11 mouse cellular contexts compared by ENCODE assay signal in genomic region chr4:152222111-152222510, GRCm38 (mm10). TPM values are rescaled to one million over a fixed set of nuclear protein-coding genes. Genes with fewer than 3 reads are reported as not detected.
A peak's percentile ranks its signal among the peaks of the same experiment; 100 is the strongest.
DNase-seq lines count a peak whose midpoint lies in the region; ATAC-seq and TF ChIP-seq lines count a peak whose summit lies in the region.
"Had no signal": no experiment of that assay in that cellular context is flagged by ENCODE, and none has a peak within 500 bp of the region (broad histone marks: within the 10 kb centered on the region; RNA-seq: fewer than 3 reads in every experiment).

No protein-coding gene starts in this region.

- H3K4me2 ChIP-seq in forebrain, postnatal 0 days (ENCODE audit: low read depth) = no peak overlapping the region
- H3K4me2 ChIP-seq in midbrain, embryonic 14.5 days (ENCODE audit: low read length) = no peak overlapping the region
- H3K4me2 ChIP-seq: embryonic facial prominence, embryonic 12.5 days had no signal

- peaks cover 13% of the 10 kb centered on the region for H3K36me3 ChIP-seq in forebrain, postnatal 0 days (ENCODE audit: insufficient read depth)
- peaks cover 17% of the 10 kb centered on the region for H3K36me3 ChIP-seq in midbrain, embryonic 14.5 days (ENCODE audit: control insufficient read depth, insufficient read depth, low read length)

- no peaks in the 10 kb centered on the region for H3K27me3 ChIP-seq in forebrain, postnatal 0 days (ENCODE audit: insufficient read depth, low read length)
- H3K27me3 ChIP-seq in midbrain, embryonic 14.5 days (ENCODE audit: control insufficient read depth, insufficient read depth, low read length) = peaks cover 43% of the 10 kb centered on the region
- H3K27me3 ChIP-seq: embryonic facial prominence, embryonic 12.5 days had no signal

- peak; percentile 67 for DNase-seq in cerebellum, adult 9-11 months
- DNase-seq in cerebellum, postnatal 4 days (ENCODE audit: low spot score in 2 of 2) = no peak
- DNase-seq in left cerebral cortex, adult 2 months (ENCODE audit: extremely low spot score in 1 of 2, low spot score in 2 of 2) = no peak
- DNase-seq in left cerebral cortex, adult 11 months (ENCODE audit: low spot score) = no peak
- DNase-seq in forebrain, postnatal 0 days = peak; percentile 31
- DNase-seq in midbrain, embryonic 14.5 days = peak; percentile 46
- DNase-seq in adrenal gland, adult 8-10 months = no peak
- no peak for DNase-seq in thymus, postnatal 10 days (ENCODE audit: low spot score in 2 of 2)
- DNase-seq: liver had no signal

- H3K4me1 ChIP-seq in forebrain, postnatal 0 days (ENCODE audit: insufficient read depth) = peaks cover 24% of the 10 kb centered on the region
- peaks cover 23% of the 10 kb centered on the region for H3K4me1 ChIP-seq in midbrain, embryonic 14.5 days (ENCODE audit: control insufficient read depth, insufficient read depth, low read length)

- 83% methylated on average over 6 of the region's 6 CpGs for WGBS in forebrain, postnatal 0 days
- WGBS in midbrain, embryonic 14.5 days = 72% methylated on average over 6 of the region's 6 CpGs

- no peak overlapping the region for H3K4me3 ChIP-seq in left cerebral cortex, adult 2 months
- H3K4me3 ChIP-seq in forebrain, postnatal 0 days (ENCODE audit: low read depth, low read length) = no peak overlapping the region
- H3K4me3 ChIP-seq in midbrain, embryonic 14.5 days (replicated peaks; ENCODE audit: low read depth, low read length) = no peak overlapping the region
- H3K4me3 ChIP-seq: embryonic facial prominence, embryonic 12.5 days had no signal

- no peaks in the 10 kb centered on the region for H3K9me3 ChIP-seq in forebrain, postnatal 0 days (ENCODE audit: low read length)
- no peaks in the 10 kb centered on the region for H3K9me3 ChIP-seq in midbrain, embryonic 14.5 days (ENCODE audit: control insufficient read depth, low read length)
- H3K9me3 ChIP-seq: embryonic facial prominence, embryonic 12.5 days; G1E had no signal

- TF ChIP-seq CTCF in left cerebral cortex, adult 2 months (IDR thresholded peaks at IDR 0.05) = no peak
- no peak for TF ChIP-seq CTCF in forebrain, postnatal 0 days (IDR thresholded peaks at IDR 0.05; ENCODE audit: low read depth)

- no peak overlapping the region for H3K9ac ChIP-seq in forebrain, postnatal 0 days
- H3K9ac ChIP-seq in midbrain, embryonic 14.5 days (replicated peaks; ENCODE audit: low read length) = no peak overlapping the region
- H3K9ac ChIP-seq: embryonic facial prominence, embryonic 12.5 days had no signal

- ATAC-seq in forebrain, postnatal 0 days = no peak
- ATAC-seq in midbrain, embryonic 14.5 days (ENCODE audit: low FRiP score, low TSS enrichment) = no peak

- H3K27ac ChIP-seq in left cerebral cortex, adult 2 months = peak overlapping the region; percentile 82; the same call in 1 of the 2 replicates
- H3K27ac ChIP-seq in forebrain, postnatal 0 days (ENCODE audit: low read depth, low read length) = peak overlapping the region; percentile 76
- peak overlapping the region; percentile 82 for H3K27ac ChIP-seq in midbrain, embryonic 14.5 days (replicated peaks; ENCODE audit: low read depth, low read length)

- intact Hi-C loops in left cerebral cortex, adult 2 months (cut with DNase I) = no loop called here

RNA-seq across cellular contexts. Expression of gene Acot7, which starts 44.2 kb away (rescaled TPM):
- 100 to 1,000 TPM; 300 to 307 TPM for total RNA-seq in left cerebral cortex, adult 2 months (2021)
- total RNA-seq in forebrain, postnatal 0 days (2014; rRNA removed) = 191 and 193 TPM in 2 replicates
- polyA plus RNA-seq in forebrain, postnatal 0 days (2015; fragmentation: Nextera tagmentation; extraction: Ambion mirVana) = 411 and 466 TPM in 2 replicates
- 276 and 368 TPM in 2 replicates for polyA plus RNA-seq in midbrain, embryonic 14.5 days (2014; fragmentation: Nextera tagmentation; extraction: Ambion mirVana)
- 10 to 100 TPM; 49.5 to 53.2 (median 51.8) TPM for total RNA-seq in adrenal gland, adult 8-10 months (2022)

RNA-seq across cellular contexts. Expression of gene Gpr153, which starts 51.9 kb away (rescaled TPM):
- total RNA-seq in left cerebral cortex, adult 2 months (2021) = 10 to 100 TPM; 29.6 to 35.9 TPM
- total RNA-seq in forebrain, postnatal 0 days (2014; rRNA removed) = 53.3 and 71.4 TPM in 2 replicates
- 8.2 and 11.4 TPM in 2 replicates for polyA plus RNA-seq in forebrain, postnatal 0 days (2015; fragmentation: Nextera tagmentation; extraction: Ambion mirVana)
- 14.0 and 15.2 TPM in 2 replicates for polyA plus RNA-seq in midbrain, embryonic 14.5 days (2014; fragmentation: Nextera tagmentation; extraction: Ambion mirVana)
- total RNA-seq in adrenal gland, adult 8-10 months (2022) = 1 to 10 TPM; 4.8 to 7.0 (median 5.4) TPM

Comparison
In these comparisons a context has a peak if more than half of its experiments do, and no peak if none do; other contexts are left out.
1. DNase-seq: peak in cerebellum, adult 9-11 months (single experiment), forebrain, postnatal 0 days (single experiment) and midbrain, embryonic 14.5 days (single experiment); none in cerebellum, postnatal 4 days (0 of 2), left cerebral cortex, adult 2 months (0 of 2), left cerebral cortex, adult 11 months (single experiment), adrenal gland, adult 8-10 months (single experiment) and thymus, postnatal 10 days (0 of 2).
2. Peak in every context shown above with its lines, with median percentiles within 50 percentile points of each other: H3K27ac ChIP-seq.